Mouse (Mus musculus): ENCODE data around the gene Sympk. TPM values are rescaled to one million over a fixed set of nuclear protein-coding genes. Genes with fewer than 3 reads are reported as not detected.
A peak's percentile ranks its signal among the peaks of the same experiment; 100 is the strongest.

Sympk gene
- total and polyA plus RNA-seq, 3 experiments = 43.7 to 141 (median 111) TPM

- H3K27ac ChIP-seq (ENCODE audit: insufficient read depth, low read depth) = no peak overlapping the region
- peaks cover 26 to 62% of the 10 kb centered on the region in 2 experiments for H3K4me1 ChIP-seq (ENCODE audit: control insufficient read depth in 1 of 2, insufficient read depth in 2 of 2)
- peak; percentile 83 for DNase-seq (ENCODE audit: extremely low read depth)
- H3K27me3 ChIP-seq (replicated peaks) = peaks cover 85% of the 10 kb centered on the region
- no peaks in the 10 kb centered on the region for H3K36me3 ChIP-seq (replicated peaks in 1 of 2; ENCODE audit: control insufficient read depth in 1 of 2, insufficient read depth in 1 of 2, low read length in 1 of 2)
- dilution Hi-C loops (cut with MboI; ENCODE audit: extremely low pct_ligation_motif_present, extremely low pct_unique_long_range_greater_than_20kb, low sequenced_read_pairs) = no loop called here
- H3K4me2 ChIP-seq (ENCODE audit: insufficient read depth, low read depth, poor library complexity, severe bottlenecking) = no peak overlapping the region
- in situ Hi-C loops (cut with MboI; ENCODE audit: low pct_ligation_motif_present, low pct_unique_long_range_greater_than_20kb, low sequenced_read_pairs) = no loop called here
- no peaks in the 10 kb centered on the region for H3K9me3 ChIP-seq (replicated peaks; ENCODE audit: low read length)
- no peak overlapping the region for H3K4me3 ChIP-seq (replicated peaks in 1 of 3; ENCODE audit: low read depth in 2 of 3, low read length in 2 of 3, poor library complexity in 1 of 3)
- TF ChIP-seq ZC3H11A (IDR thresholded peaks at IDR 0.05; ENCODE audit: low read depth, low read length) (no peak), BHLHE40 (IDR thresholded peaks at IDR 0.05; ENCODE audit: low read depth, low read length) (peak; percentile 78), NELFE (IDR thresholded peaks at IDR 0.05; ENCODE audit: low read depth, low read length) (no peak), RCOR1 (conservative IDR thresholded peaks at IDR 0.05; ENCODE audit: low read depth, low read length) (peak; percentile 38; the same call in 1 of the 2 replicates), MXI1 (IDR thresholded peaks at IDR 0.05; ENCODE audit: low read depth, low read length) (no peak), MAZ (IDR thresholded peaks at IDR 0.05; ENCODE audit: low read depth, low read length) (0 out of 2 replicates have a peak, but pooled peaks have one; percentile 54), USF1 (IDR thresholded peaks at IDR 0.05; ENCODE audit: low read depth, low read length) (no peak), CHD2 (IDR thresholded peaks at IDR 0.05; ENCODE audit: low read length) (no peak), POLR2AphosphoS2 (IDR thresholded peaks at IDR 0.05; ENCODE audit: low read depth, low read length) (no peak), GABPA (IDR thresholded peaks at IDR 0.05; ENCODE audit: insufficient replicate concordance, low read depth, low read length) (no peak), RAD21 (IDR thresholded peaks at IDR 0.05; ENCODE audit: low read depth, low read length) (no peak), USF2 (conservative IDR thresholded peaks at IDR 0.05; ENCODE audit: low read depth, low read length) (no peak), PAX5 (IDR thresholded peaks at IDR 0.05; ENCODE audit: low read length) (no peak), MEF2A (IDR thresholded peaks at IDR 0.05; ENCODE audit: borderline replicate concordance, low read depth, low read length) (0 out of 2 replicates have a peak, but pooled peaks have one; percentile 47), KAT2A (IDR thresholded peaks at IDR 0.05; ENCODE audit: insufficient replicate concordance, low read length) (no peak), NRF1 (IDR thresholded peaks at IDR 0.05; ENCODE audit: low read depth, low read length) (0 out of 2 replicates have a peak, but pooled peaks have one; percentile 8), EP300 (IDR thresholded peaks at IDR 0.05; ENCODE audit: low read length) (peak; percentile 86), SIN3A (IDR thresholded peaks at IDR 0.05; ENCODE audit: low read length) (0 out of 2 replicates have a peak, but pooled peaks have one; percentile 50), MYC (IDR thresholded peaks at IDR 0.05; ENCODE audit: low read depth, low read length) (0 out of 2 replicates have a peak, but pooled peaks have one; percentile 15), IRF4 (IDR thresholded peaks at IDR 0.05; ENCODE audit: low read depth, low read length) (peak; percentile 79), TCF12 (IDR thresholded peaks at IDR 0.05; ENCODE audit: low read depth, low read length) (peak; percentile 100), JUN (IDR thresholded peaks at IDR 0.05; ENCODE audit: insufficient read depth, low read depth, low read length) (no peak), ZKSCAN1 (IDR thresholded peaks at IDR 0.05; ENCODE audit: borderline replicate concordance, low read depth, low read length) (no peak), UBTF (IDR thresholded peaks at IDR 0.05; ENCODE audit: low read depth, low read length) (0 out of 2 replicates have a peak, but pooled peaks have one; percentile 43), MAX (IDR thresholded peaks at IDR 0.05; ENCODE audit: low read length) (no peak), ZNF384 (IDR thresholded peaks at IDR 0.05; ENCODE audit: low read depth, low read length) (no peak), MAFK (IDR thresholded peaks at IDR 0.05; ENCODE audit: insufficient replicate concordance, low read length) (0 out of 2 replicates have a peak, but pooled peaks have one; percentile 37), ETS1 (conservative IDR thresholded peaks at IDR 0.05; ENCODE audit: low read depth, low read length) (peak; percentile 75), POLR2A (IDR thresholded peaks at IDR 0.05; ENCODE audit: low read depth, low read length) (no peak), E2F4 (IDR thresholded peaks at IDR 0.05; ENCODE audit: insufficient replicate concordance, low read depth, low read length) (no peak), TBP (conservative IDR thresholded peaks at IDR 0.05; ENCODE audit: low read depth, low read length) (no peak)
- H3K9ac ChIP-seq (ENCODE audit: insufficient read depth, low read depth) = no peak overlapping the region
- no peaks in the 10 kb centered on the region for H3K79me2 ChIP-seq (replicated peaks; ENCODE audit: control insufficient read depth, extremely low read depth, insufficient read depth, poor library complexity, severe bottlenecking)
Measured at GRCm38 (mm10) chr7:19084277-19084771, 60.1 kb downstream of the Sympk start.

Data from CH12.LX (cell line).